Mouse (Mus musculus) lung, embryonic 14.5 days (tissue): ENCODE data around the gene Muc13. TPM values are rescaled to one million over a fixed set of nuclear protein-coding genes. Genes with fewer than 3 reads are reported as not detected.
A peak's percentile ranks its signal among the peaks of the same experiment; 100 is the strongest.

ENCODE experiments used
- ATAC-seq: fragments of 200-750 bp; cut with Nextera tagmentation; 2 replicates; pipeline ENCODE4 v1.8.0; 2017; ENCODE audit warnings: mild to moderate bottlenecking, moderate TSS enrichment, moderate library complexity; ENCODE audit not compliant: insufficient read depth
- DNase-seq: peaks from one replicate; pipeline ENCODE4 v3.0.0-alpha.2; 2015
- H3K27ac ChIP-seq: fragments of 300-500 bp; sonication (generic); 2 replicates; pipeline ENCODE4 v1.5.1; 2014; ENCODE audit warnings: low read depth, mild to moderate bottlenecking, moderate library complexity
- H3K27me3 ChIP-seq: fragments of 300-500 bp; sonication (generic); 2 replicates; pipeline ENCODE4 v1.6.1; 2014; ENCODE audit warnings: low read length, control low read depth; ENCODE audit not compliant: insufficient read depth
- H3K36me3 ChIP-seq: fragments of 300-500 bp; sonication (generic); 2 replicates; pipeline ENCODE4 v1.6.1; 2014; ENCODE audit warnings: control low read depth; ENCODE audit not compliant: insufficient read depth
- H3K4me1 ChIP-seq: fragments of 300-500 bp; sonication (generic); 2 replicates; pipeline ENCODE4 v1.6.1; 2014; ENCODE audit warnings: antibody characterized with exemption, control low read depth; ENCODE audit not compliant: insufficient read depth
- H3K4me2 ChIP-seq: fragments of 300-500 bp; sonication (generic); 2 replicates; pipeline ENCODE4 v1.6.1; 2014; ENCODE audit warnings: mild to moderate bottlenecking
- H3K4me3 ChIP-seq: fragments of 300-500 bp; sonication (generic); 2 replicates; pipeline ENCODE4 v1.5.1; 2014; ENCODE audit warnings: low read depth, low read length
- H3K9ac ChIP-seq: fragments of 300-500 bp; sonication (generic); 2 replicates; pipeline ENCODE4 v1.6.1; 2014
- H3K9me3 ChIP-seq: fragments of 300-500 bp; sonication (generic); 2 replicates; pipeline ENCODE4 v1.6.1; 2016; ENCODE audit warnings: low read depth, low read length, control low read depth
- CTCF ChIP-seq: IDR thresholded peaks from 2 replicates; pipeline ENCODE4 v1.5.1; 2016; ENCODE audit warnings: antibody characterized with exemption, low read depth
- WGBS: fragments of 180-500 bp; shearing (Covaris S2); extraction: QIAGEN DNeasy Blood & Tissue Kit; methylation state at CpG from one replicate; pipeline ENCODE4 v1.1.7; 2014; 5-methylcytosine and 5-hydroxymethylcytosine counted together
- polyA plus RNA-seq: library from polyadenylated mRNA; unstranded; fragments of >200 nt; fragmentation: Nextera tagmentation; extraction: Ambion mirVana; gene quantifications from 2 replicates; pipeline ENCODE4 v1.2.1, GENCODE M21; 2014

Gene Muc13
- polyA plus RNA-seq, 1 experiment from 2014 or later, result not detected

DNA sequence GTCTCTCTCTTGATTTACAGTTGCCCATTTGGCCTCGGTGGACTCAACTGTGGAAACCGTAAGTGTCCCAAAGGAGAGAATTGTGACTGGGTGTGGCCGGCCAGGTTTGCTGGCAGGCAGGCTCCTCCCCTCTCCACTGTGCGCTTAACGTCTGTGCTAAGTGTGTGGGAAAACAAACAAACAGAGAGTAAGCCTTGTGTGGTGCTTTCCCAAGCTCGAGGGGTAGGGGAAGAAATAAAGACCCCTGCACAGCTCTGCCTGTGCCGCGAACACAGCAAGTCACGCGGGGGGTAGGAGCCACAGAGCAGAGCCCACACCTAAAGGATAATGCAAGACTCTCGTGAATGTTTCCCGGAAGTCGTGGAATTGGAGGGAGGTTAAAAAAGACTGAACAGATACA lies 42.7 kb upstream of the Muc13 start:
- H3K4me2 ChIP-seq, result peak overlapping the region; percentile 49
- TF ChIP-seq CTCF, result no peak
- no peaks in the 10 kb centered on the region for H3K9me3 ChIP-seq
- H3K27me3 ChIP-seq, result no peaks in the 10 kb centered on the region
- no peak overlapping the region for H3K27ac ChIP-seq
- peak overlapping the region; percentile 15 for H3K4me3 ChIP-seq
- DNase-seq, result no peak
- WGBS, result 21% methylated on average over 13 of the region's 13 CpGs
- peaks cover 37% of the 10 kb centered on the region for H3K36me3 ChIP-seq
- H3K9ac ChIP-seq, result no peak overlapping the region
- ATAC-seq, result no peak
- no peaks in the 10 kb centered on the region for H3K4me1 ChIP-seq

GRCm38 (mm10) chr16:33751590-33751989 lies 42.2 kb upstream of the Muc13 start:
- TF ChIP-seq CTCF, result no peak
- DNase-seq (peak; percentile 15), ATAC-seq (peak; percentile 56; the same call in 1 of the 2 replicates)
- H3K4me1 ChIP-seq, result no peaks in the 10 kb centered on the region
- H3K36me3 ChIP-seq, result peaks cover 37% of the 10 kb centered on the region
- H3K9ac ChIP-seq, result no peak overlapping the region
- no peak overlapping the region for H3K27ac ChIP-seq
- 57% methylated on average over 12 of the region's 12 CpGs for WGBS
- H3K4me3 ChIP-seq, result peak overlapping the region; percentile 15
- H3K4me2 ChIP-seq, result peak overlapping the region; percentile 49
- no peaks in the 10 kb centered on the region for H3K9me3 ChIP-seq
- no peaks in the 10 kb centered on the region for H3K27me3 ChIP-seq

DNA sequence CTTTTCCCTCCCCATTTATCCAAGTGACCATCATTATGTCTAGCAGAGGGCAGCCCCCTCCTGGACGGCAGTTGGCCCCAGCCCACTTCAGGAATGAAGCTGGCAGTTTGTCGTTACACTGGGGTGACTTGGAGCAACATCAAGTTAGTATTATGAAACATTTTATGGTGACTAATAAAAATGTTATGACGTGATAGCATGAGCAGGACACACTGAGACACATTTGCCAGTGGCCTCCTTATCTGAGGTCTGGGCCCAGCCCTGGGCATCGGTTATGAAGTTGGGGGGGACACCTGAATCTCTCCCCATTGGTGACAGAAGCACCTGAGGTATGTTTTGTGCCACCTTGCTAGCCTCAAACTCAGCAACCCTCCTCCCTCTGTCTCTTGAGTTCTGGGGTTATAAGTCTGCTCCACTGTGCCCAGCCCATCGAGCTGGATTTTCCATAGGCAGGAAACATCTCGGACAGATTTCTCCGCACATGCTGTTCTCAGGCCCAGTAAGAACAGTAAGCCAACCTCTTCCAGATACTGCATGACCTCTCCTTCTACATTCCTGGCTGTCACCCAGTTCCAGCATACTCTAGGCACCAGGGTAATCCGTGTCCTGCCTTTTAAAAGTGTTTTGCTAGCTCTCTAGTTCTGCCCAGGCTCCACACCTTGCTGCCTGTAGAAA lies 40.8 kb upstream of the Muc13 start:
- 75% methylated on average over 8 of the region's 8 CpGs for WGBS
- H3K27me3 ChIP-seq, result no peaks in the 10 kb centered on the region

GRCm38 (mm10) chr16:33755293-33755692 lies 38.5 kb upstream of the Muc13 start:
- no peaks in the 10 kb centered on the region for H3K4me1 ChIP-seq
- H3K4me2 ChIP-seq, result no peak overlapping the region
- 79% methylated on average over 8 of the region's 8 CpGs for WGBS
- no peak for TF ChIP-seq CTCF
- no peaks in the 10 kb centered on the region for H3K9me3 ChIP-seq
- H3K36me3 ChIP-seq, result peaks cover 38% of the 10 kb centered on the region
- no peak overlapping the region for H3K9ac ChIP-seq
- no peak overlapping the region for H3K27ac ChIP-seq
- no peak overlapping the region for H3K4me3 ChIP-seq
- no peaks in the 10 kb centered on the region for H3K27me3 ChIP-seq
- ATAC-seq (no peak), DNase-seq (no peak)

More for the DNA sequence above, 40.8 kb upstream of the Muc13 start:
- peaks cover 38% of the 10 kb centered on the region for H3K36me3 ChIP-seq
- no peak overlapping the region for H3K9ac ChIP-seq
- no peak overlapping the region for H3K27ac ChIP-seq
- DNase-seq (no peak), ATAC-seq (no peak)
- H3K4me1 ChIP-seq, result no peaks in the 10 kb centered on the region
- H3K9me3 ChIP-seq, result no peaks in the 10 kb centered on the region
- no peak overlapping the region for H3K4me3 ChIP-seq
- no peak for TF ChIP-seq CTCF
- no peak overlapping the region for H3K4me2 ChIP-seq

DNA sequence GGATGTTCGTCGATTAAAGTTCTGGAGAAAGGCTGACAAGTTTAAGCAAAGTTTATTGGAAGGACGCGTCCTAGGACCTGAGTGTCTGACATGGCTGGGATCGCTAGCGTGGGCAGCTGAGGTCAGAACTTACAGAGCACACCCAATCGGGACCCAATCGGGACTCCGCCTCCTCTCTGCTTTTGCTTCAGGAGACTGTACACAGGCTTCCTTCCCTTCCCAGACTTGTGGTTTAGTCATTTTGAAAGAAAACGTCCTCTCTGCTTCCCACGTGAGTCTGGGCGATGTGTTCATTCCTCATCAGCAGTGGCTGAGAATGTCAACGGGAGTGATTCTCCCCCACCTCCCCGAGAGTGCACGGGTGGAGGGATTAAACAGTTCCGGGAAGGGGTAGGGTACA lies 37.9 kb upstream of the Muc13 start:
- Histone ChIP-seq H3K27me3 (no peaks in the 10 kb centered on the region), H3K9ac (no peak overlapping the region), H3K36me3 (peaks cover 38% of the 10 kb centered on the region), H3K4me2 (no peak overlapping the region), H3K4me1 (no peaks in the 10 kb centered on the region), H3K4me3 (no peak overlapping the region), H3K27ac (no peak overlapping the region), H3K9me3 (no peaks in the 10 kb centered on the region)
- TF ChIP-seq CTCF, result no peak
- ATAC-seq (no peak), DNase-seq (no peak)
- WGBS, result 55% methylated on average over 16 of the region's 16 CpGs

- no peak for TF ChIP-seq CTCF
- Histone ChIP-seq H3K27ac (no peak overlapping the region), H3K4me3 (no peak overlapping the region), H3K36me3 (peaks cover 34% of the 10 kb centered on the region), H3K27me3 (no peaks in the 10 kb centered on the region), H3K9ac (no peak overlapping the region), H3K4me1 (no peaks in the 10 kb centered on the region), H3K4me2 (no peak overlapping the region), H3K9me3 (no peaks in the 10 kb centered on the region)
- ATAC-seq (no peak), DNase-seq (no peak)
- WGBS, result 46% methylated on average over 6 of the region's 6 CpGs
Measured at GRCm38 (mm10) chr16:33756396-33756795, 37.4 kb upstream of the Muc13 start.

- Histone ChIP-seq H3K9ac (no peak overlapping the region), H3K4me3 (no peak overlapping the region), H3K27me3 (no peaks in the 10 kb centered on the region), H3K4me2 (no peak overlapping the region), H3K27ac (no peak overlapping the region), H3K9me3 (no peaks in the 10 kb centered on the region), H3K4me1 (no peaks in the 10 kb centered on the region), H3K36me3 (peaks cover 26% of the 10 kb centered on the region; the same call in 1 of the 2 replicates)
- ATAC-seq (no peak), DNase-seq (no peak)
- WGBS, result 83% methylated on average over 7 of the region's 7 CpGs
- TF ChIP-seq CTCF, result no peak
Measured at GRCm38 (mm10) chr16:33759207-33759606, 34.6 kb upstream of the Muc13 start.
